Mouse (Mus musculus): ENCODE measurements around the gene 1700001C02Rik. TPM values are rescaled to one million over a fixed set of nuclear protein-coding genes. Genes with fewer than 3 reads are reported as not detected.

The 1700001C02Rik gene
- polyA plus RNA-seq, 1 experiment from 2014 or later, result not detected

DNA sequence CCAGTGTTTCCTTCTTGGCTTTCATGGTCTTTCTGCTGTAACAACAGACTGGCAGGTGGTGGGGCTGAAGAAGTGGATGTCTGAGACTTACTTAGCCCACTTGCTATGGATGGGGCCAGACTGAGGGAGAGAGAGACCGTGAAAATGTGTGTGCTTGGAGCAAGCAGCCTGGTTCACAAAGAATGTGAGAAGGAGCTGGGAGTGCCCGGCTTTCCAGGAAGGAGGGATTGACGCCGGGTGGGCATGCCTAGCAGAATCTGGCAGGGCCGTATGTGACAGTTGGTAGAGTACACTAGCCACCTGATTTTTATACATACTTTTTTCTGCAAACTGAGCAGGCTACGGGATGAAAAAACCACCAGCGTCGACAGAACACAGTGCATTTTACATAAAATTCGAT lies 468 bp downstream of the 1700001C02Rik start:
- Histone ChIP-seq H3K4me2 (ENCODE audit: low read depth, low read length) (no peak overlapping the region), H3K9ac (replicated peaks) (no peak overlapping the region), H3K9me3 (ENCODE audit: low read length) (no peaks in the 10 kb centered on the region), H3K36me3 (replicated peaks; ENCODE audit: insufficient read depth, low read length) (no peaks in the 10 kb centered on the region), H3K27ac (ENCODE audit: low read depth) (no peak overlapping the region), H3K4me3 (ENCODE audit: low read depth, low read length) (no peak overlapping the region), H3K4me1 (ENCODE audit: insufficient read depth) (no peaks in the 10 kb centered on the region), H3K27me3 (ENCODE audit: insufficient read depth, low read length) (peaks cover 30% of the 10 kb centered on the region)
- ATAC-seq, result no peak
- no peak for DNase-seq
- TF ChIP-seq EP300 (IDR thresholded peaks at IDR 0.05; ENCODE audit: low read depth) (no peak), CTCF (IDR thresholded peaks at IDR 0.05; ENCODE audit: low read depth) (no peak)
- WGBS (ENCODE audit: insufficient replicate concordance), result 29% methylated on average over 9 of the region's 9 CpGs

DNA sequence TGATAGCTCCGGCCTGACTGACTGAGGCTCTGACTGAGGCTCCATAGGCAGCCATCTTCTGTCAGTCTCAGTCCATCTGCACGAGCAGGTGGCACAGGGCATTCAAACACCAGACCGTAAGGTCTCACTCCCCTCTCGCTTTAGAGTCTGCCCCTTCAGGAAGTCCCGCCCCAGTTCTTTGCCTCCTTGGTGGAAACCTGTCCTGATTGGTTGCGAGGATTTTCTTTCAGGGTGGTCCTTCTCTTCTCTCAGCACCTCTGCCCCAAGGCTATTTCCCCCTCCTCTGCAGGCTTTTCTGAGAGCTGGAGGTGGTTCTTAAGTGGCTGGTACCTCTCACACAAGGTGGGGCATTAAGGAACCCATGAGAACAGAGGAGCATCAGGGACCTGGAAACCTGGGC lies 4.6 kb downstream of the 1700001C02Rik start:
- Histone ChIP-seq H3K9ac (replicated peaks) (no peak overlapping the region), H3K27ac (ENCODE audit: low read depth) (no peak overlapping the region), H3K9me3 (ENCODE audit: low read length) (no peaks in the 10 kb centered on the region), H3K4me3 (ENCODE audit: low read depth, low read length) (no peak overlapping the region), H3K27me3 (ENCODE audit: insufficient read depth, low read length) (peaks cover 16% of the 10 kb centered on the region), H3K4me2 (ENCODE audit: low read depth, low read length) (no peak overlapping the region), H3K4me1 (ENCODE audit: insufficient read depth) (no peaks in the 10 kb centered on the region), H3K36me3 (replicated peaks; ENCODE audit: insufficient read depth, low read length) (no peaks in the 10 kb centered on the region)
- no peak for DNase-seq
- no peak for TF ChIP-seq EP300 (IDR thresholded peaks at IDR 0.05; ENCODE audit: low read depth)
- TF ChIP-seq CTCF (IDR thresholded peaks at IDR 0.05; ENCODE audit: low read depth), result no peak
- WGBS (ENCODE audit: insufficient replicate concordance), result 54% methylated on average over 6 of the region's 6 CpGs
- ATAC-seq, result no peak

DNA sequence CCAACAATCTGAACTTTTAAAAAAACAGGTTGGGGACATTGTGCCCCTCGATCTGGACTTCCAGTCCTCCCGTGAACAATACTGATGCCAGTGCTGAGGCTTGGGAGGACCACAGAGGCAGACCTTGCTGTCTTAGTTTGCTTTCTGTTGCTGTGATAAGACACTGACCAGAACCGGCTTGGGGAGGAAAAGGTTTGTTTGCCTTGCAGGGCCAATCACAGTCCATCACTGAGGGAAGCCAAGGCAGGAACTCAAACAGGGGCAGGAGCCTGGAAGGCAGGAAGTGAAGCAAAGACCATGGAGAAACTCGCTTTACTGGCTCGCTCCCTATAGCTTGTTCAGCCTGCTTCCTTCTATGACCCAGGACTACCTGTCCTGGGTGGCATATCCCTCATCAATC lies 6.3 kb downstream of the 1700001C02Rik start:
- DNase-seq (no peak), ATAC-seq (no peak)
- H3K9me3 ChIP-seq (ENCODE audit: low read length), result no peaks in the 10 kb centered on the region
- H3K9ac ChIP-seq (replicated peaks), result no peak overlapping the region
- H3K27ac ChIP-seq (ENCODE audit: low read depth), result no peak overlapping the region
- no peak for TF ChIP-seq CTCF (IDR thresholded peaks at IDR 0.05; ENCODE audit: low read depth)
- TF ChIP-seq EP300 (IDR thresholded peaks at IDR 0.05; ENCODE audit: low read depth), result no peak
- WGBS (ENCODE audit: insufficient replicate concordance), result 36% methylated on average over 5 of the region's 5 CpGs
- H3K36me3 ChIP-seq (replicated peaks; ENCODE audit: insufficient read depth, low read length), result no peaks in the 10 kb centered on the region
- no peak overlapping the region for H3K4me3 ChIP-seq (ENCODE audit: low read depth, low read length)
- H3K4me2 ChIP-seq (ENCODE audit: low read depth, low read length), result no peak overlapping the region
- peaks cover 4% of the 10 kb centered on the region; the same call in 1 of the 2 replicates for H3K27me3 ChIP-seq (ENCODE audit: insufficient read depth, low read length)
- no peaks in the 10 kb centered on the region for H3K4me1 ChIP-seq (ENCODE audit: insufficient read depth)

DNA sequence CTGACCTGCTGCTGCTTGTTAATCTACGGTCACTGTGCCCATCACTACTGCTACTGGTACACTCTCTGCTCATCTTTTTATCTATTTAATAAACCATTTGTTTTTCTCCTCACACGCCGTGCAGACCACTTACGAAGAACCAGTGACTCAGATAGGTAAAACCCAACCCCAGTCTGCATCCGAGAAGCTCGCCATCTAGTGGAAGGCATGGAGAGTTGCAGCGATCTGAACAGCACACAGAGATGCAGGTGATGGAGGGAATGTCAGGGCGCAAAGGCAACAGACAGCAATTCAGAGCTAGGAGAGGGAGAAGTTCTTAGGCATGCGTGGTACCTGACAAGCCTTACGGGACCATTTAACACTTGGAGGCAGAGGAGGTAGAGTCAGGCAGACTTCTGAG lies 10.7 kb downstream of the 1700001C02Rik start:
- Histone ChIP-seq H3K9me3 (ENCODE audit: low read length) (no peaks in the 10 kb centered on the region), H3K36me3 (replicated peaks; ENCODE audit: insufficient read depth, low read length) (no peaks in the 10 kb centered on the region), H3K27ac (ENCODE audit: low read depth) (no peak overlapping the region), H3K4me1 (ENCODE audit: insufficient read depth) (no peaks in the 10 kb centered on the region), H3K9ac (replicated peaks) (no peak overlapping the region), H3K4me2 (ENCODE audit: low read depth, low read length) (no peak overlapping the region), H3K4me3 (ENCODE audit: low read depth, low read length) (no peak overlapping the region), H3K27me3 (ENCODE audit: insufficient read depth, low read length) (no peaks in the 10 kb centered on the region)
- DNase-seq (peak; percentile 25), ATAC-seq (no peak)
- WGBS (ENCODE audit: insufficient replicate concordance), result 35% methylated on average over 10 of the region's 10 CpGs
- TF ChIP-seq CTCF (IDR thresholded peaks at IDR 0.05; ENCODE audit: low read depth), result peak; percentile 82
- no peak for TF ChIP-seq EP300 (IDR thresholded peaks at IDR 0.05; ENCODE audit: low read depth)

DNA sequence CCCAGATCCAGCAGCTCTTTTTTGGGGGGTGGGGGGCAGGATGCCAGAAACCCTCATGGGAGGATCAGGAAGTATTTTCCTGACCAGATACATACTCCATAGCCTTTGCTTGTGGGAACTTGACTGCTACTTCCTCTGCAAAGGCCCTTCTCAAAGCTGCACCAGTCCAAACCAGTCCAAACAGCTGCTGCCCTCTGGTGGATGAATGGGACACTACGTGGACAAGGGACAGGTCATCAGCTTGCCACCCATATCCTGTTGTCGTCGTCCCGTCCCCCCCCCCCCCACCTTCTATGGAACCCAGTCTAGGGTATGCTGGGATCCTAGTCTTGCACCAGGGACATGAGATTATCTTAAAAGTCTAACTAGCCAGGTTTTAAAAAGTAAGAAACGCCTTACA lies 16.5 kb downstream of the 1700001C02Rik start:
- no peak overlapping the region for H3K4me3 ChIP-seq (ENCODE audit: low read depth, low read length)
- WGBS (ENCODE audit: insufficient replicate concordance), result 15% methylated on average over 5 of the region's 5 CpGs
- no peaks in the 10 kb centered on the region for H3K9me3 ChIP-seq (ENCODE audit: low read length)
- DNase-seq (peak; percentile 81), ATAC-seq (0 out of 2 replicates have a peak, but pooled peaks have one; percentile 38)
- H3K4me2 ChIP-seq (ENCODE audit: low read depth, low read length), result no peak overlapping the region
- TF ChIP-seq CTCF (IDR thresholded peaks at IDR 0.05; ENCODE audit: low read depth) (peak; percentile 82), EP300 (IDR thresholded peaks at IDR 0.05; ENCODE audit: low read depth) (no peak)
- no peak overlapping the region for H3K27ac ChIP-seq (ENCODE audit: low read depth)
- no peaks in the 10 kb centered on the region for H3K27me3 ChIP-seq (ENCODE audit: insufficient read depth, low read length)
- no peak overlapping the region for H3K9ac ChIP-seq (replicated peaks)
- H3K4me1 ChIP-seq (ENCODE audit: insufficient read depth), result 0 out of 2 replicates have a peak, but pooled peaks cover 5% of the 10 kb centered on the region
- no peaks in the 10 kb centered on the region for H3K36me3 ChIP-seq (replicated peaks; ENCODE audit: insufficient read depth, low read length)

DNA sequence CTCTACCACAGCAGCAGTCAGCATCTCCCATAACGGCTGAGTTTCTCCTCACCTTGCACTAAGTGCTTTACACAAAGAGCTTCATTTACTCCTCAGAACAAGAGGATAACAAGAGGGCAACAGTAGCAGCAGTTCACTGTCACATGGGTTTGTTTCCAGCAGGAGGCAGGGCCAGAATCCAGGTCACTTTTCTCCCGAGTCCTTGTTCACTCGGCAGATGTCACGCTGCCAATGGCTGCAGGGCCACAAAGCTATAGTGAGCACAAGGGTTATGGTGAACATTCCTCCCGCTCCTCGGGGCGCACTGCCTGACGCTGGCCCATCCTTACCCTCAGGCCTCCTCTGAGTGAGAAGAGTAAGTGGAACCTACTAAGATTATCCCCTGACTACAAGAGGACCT lies 17.7 kb downstream of the 1700001C02Rik start:
- no peaks in the 10 kb centered on the region for H3K27me3 ChIP-seq (ENCODE audit: insufficient read depth, low read length)
- H3K4me1 ChIP-seq (ENCODE audit: insufficient read depth), result 0 out of 2 replicates have a peak, but pooled peaks cover 5% of the 10 kb centered on the region
- DNase-seq (no peak), ATAC-seq (no peak)
- WGBS (ENCODE audit: insufficient replicate concordance), result 81% methylated on average over 8 of the region's 8 CpGs
- H3K4me2 ChIP-seq (ENCODE audit: low read depth, low read length), result no peak overlapping the region
- no peak overlapping the region for H3K27ac ChIP-seq (ENCODE audit: low read depth)
- TF ChIP-seq EP300 (IDR thresholded peaks at IDR 0.05; ENCODE audit: low read depth) (no peak), CTCF (IDR thresholded peaks at IDR 0.05; ENCODE audit: low read depth) (no peak)
- H3K9me3 ChIP-seq (ENCODE audit: low read length), result no peaks in the 10 kb centered on the region
- H3K4me3 ChIP-seq (ENCODE audit: low read depth, low read length), result no peak overlapping the region
- H3K36me3 ChIP-seq (replicated peaks; ENCODE audit: insufficient read depth, low read length), result no peaks in the 10 kb centered on the region
- no peak overlapping the region for H3K9ac ChIP-seq (replicated peaks)

DNA sequence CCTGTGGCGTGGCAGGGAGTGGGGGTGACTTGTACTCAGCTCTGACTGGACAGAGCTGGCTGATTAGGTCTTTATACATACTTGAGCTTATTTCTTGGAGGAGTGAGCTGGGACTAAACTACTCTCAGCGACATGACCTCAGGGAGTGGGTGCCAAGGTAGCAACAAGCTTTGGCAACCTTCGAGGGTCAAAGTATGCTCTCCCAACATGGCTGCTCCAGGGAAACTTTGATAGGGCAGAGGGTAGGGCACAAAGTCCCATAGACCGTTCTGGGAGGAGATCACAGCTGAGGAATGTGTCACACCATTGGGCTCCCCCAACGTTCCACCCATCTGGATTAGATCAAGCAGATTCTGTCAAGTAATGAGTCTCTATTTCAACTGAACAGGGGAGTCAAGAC lies 18.7 kb downstream of the 1700001C02Rik start:
- no peak for TF ChIP-seq CTCF (IDR thresholded peaks at IDR 0.05; ENCODE audit: low read depth)
- no peak for TF ChIP-seq EP300 (IDR thresholded peaks at IDR 0.05; ENCODE audit: low read depth)
- no peak overlapping the region for H3K27ac ChIP-seq (ENCODE audit: low read depth)
- no peaks in the 10 kb centered on the region for H3K9me3 ChIP-seq (ENCODE audit: low read length)
- 72% methylated on average over 5 of the region's 5 CpGs for WGBS (ENCODE audit: insufficient replicate concordance)
- no peak overlapping the region for H3K4me3 ChIP-seq (ENCODE audit: low read depth, low read length)
- H3K9ac ChIP-seq (replicated peaks), result no peak overlapping the region
- no peaks in the 10 kb centered on the region for H3K36me3 ChIP-seq (replicated peaks; ENCODE audit: insufficient read depth, low read length)
- no peak overlapping the region for H3K4me2 ChIP-seq (ENCODE audit: low read depth, low read length)
- no peaks in the 10 kb centered on the region for H3K27me3 ChIP-seq (ENCODE audit: insufficient read depth, low read length)
- H3K4me1 ChIP-seq (ENCODE audit: insufficient read depth), result 0 out of 2 replicates have a peak, but pooled peaks cover 5% of the 10 kb centered on the region
- DNase-seq (no peak), ATAC-seq (peak; percentile 27; the same call in 1 of the 2 replicates)

Data from liver, postnatal 0 days (tissue).